Mouse (Mus musculus): Measurements from ENCODE around the gene AA986860. TPM values are rescaled to one million over a fixed set of nuclear protein-coding genes. Genes with fewer than 3 reads are reported as not detected.

Gene AA986860
- polyA plus RNA-seq, 1 experiment from 2014 or later: 1.3 TPM

DNA sequence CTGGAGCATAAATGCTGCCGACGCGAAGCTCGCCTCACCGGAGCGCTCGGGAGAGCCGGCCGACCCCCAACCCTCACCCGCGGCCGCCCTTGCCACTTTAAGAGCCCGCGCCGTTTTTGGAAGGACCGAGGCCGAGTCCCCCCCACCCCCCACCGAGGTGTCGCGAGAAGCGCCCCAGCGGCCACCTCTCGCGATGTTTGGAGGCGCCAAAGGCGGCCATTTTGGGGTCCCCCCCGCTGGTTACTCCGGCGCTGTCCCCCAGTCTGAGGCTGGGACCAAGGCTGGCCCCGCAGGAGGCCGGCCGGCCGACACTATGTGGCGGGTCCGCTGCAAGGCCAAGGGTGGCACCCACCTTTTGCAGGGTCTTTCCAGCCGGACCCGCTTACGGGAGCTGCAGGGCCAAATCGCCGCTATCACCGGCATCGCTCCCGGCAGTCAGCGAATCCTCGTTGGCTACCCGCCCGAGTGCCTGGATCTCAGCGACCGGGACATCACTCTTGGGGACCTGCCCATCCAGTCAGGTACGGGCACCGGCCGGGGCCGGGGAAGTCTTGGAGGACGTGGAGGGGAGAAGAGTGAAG lies 14.4 kb upstream of the AA986860 start, which contains the start of gene Yod1:
Gene Yod1, plus strand, starts transcription at position 37 of the 581 bp plus-strand sequence.
- peak within 1 kb of the TSS; percentile 87 for H3K27ac ChIP-seq
- H3K4me1 ChIP-seq: peaks cover 17% of the 10 kb centered on the region
- peak within 1 kb of the TSS; percentile 98 for H3K4me2 ChIP-seq (replicated peaks)
- H3K4me3 ChIP-seq: peak within 1 kb of the TSS; percentile 89
- peak; percentile 74 for ATAC-seq (ENCODE audit: low FRiP score)
- H3K9ac ChIP-seq: peak within 1 kb of the TSS; percentile 92
- 0% methylated on average over 54 of the region's 54 CpGs for WGBS
- H3K9me3 ChIP-seq (replicated peaks): no peaks in the 10 kb centered on the region
- H3K27me3 ChIP-seq: no peaks in the 10 kb centered on the region
- H3K36me3 ChIP-seq: peaks cover 7% of the 10 kb centered on the region; the same call in 1 of the 2 replicates

DNA sequence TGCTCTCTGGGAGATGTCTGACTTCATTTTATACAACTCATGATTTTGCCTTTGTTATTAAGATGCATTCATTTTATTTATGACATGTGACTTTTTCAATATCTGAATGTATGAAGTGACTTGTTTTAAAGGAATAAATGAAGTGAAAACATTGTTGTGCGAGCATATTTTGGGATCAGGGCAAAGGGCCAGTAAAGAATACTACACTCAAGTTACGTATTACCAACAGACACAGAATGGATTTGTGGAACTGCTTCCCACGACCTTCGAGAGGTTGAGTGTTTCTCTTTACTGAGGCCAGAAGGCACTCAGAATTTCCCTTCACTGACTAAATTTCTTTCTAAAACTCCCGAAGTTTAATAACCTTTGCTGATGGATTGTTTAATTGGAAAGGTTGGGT lies 7.6 kb upstream of the AA986860 start:
- Histone ChIP-seq H3K4me2 (replicated peaks) (no peak overlapping the region), H3K36me3 (peaks cover 6% of the 10 kb centered on the region; the same call in 1 of the 2 replicates), H3K4me1 (peaks cover 3% of the 10 kb centered on the region; the same call in 1 of the 2 replicates), H3K27ac (no peak overlapping the region), H3K9me3 (replicated peaks) (no peaks in the 10 kb centered on the region), H3K9ac (no peak overlapping the region), H3K27me3 (no peaks in the 10 kb centered on the region), H3K4me3 (no peak overlapping the region)
- 96% methylated on average over 5 of the region's 5 CpGs for WGBS
- ATAC-seq (ENCODE audit: low FRiP score): no peak

DNA sequence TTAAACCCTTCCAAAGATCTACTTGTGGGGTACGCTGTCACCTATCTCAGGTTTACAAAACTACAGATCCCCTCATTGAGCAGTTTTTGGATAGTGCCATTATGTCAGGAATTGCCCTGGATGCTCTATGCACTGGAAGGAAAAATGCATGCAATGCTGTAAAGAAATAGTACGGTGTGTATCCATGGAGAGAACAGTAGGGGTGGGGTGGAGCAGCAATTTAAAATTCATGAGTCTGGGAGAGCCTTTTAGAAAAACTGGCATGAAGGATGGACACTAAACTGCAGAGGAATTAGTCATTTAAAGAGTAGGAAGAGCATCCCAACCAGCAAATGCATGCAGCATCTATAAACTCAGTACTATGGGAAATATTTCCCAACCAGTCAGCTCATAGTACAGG lies 5.4 kb upstream of the AA986860 start:
- Histone ChIP-seq H3K4me3 (no peak overlapping the region), H3K9ac (no peak overlapping the region), H3K36me3 (no peaks in the 10 kb centered on the region), H3K4me1 (no peaks in the 10 kb centered on the region), H3K4me2 (replicated peaks) (no peak overlapping the region), H3K9me3 (replicated peaks) (no peaks in the 10 kb centered on the region), H3K27ac (no peak overlapping the region), H3K27me3 (no peaks in the 10 kb centered on the region)
- no peak for ATAC-seq (ENCODE audit: low FRiP score)
- 68% methylated on average over 2 of the region's 2 CpGs for WGBS

DNA sequence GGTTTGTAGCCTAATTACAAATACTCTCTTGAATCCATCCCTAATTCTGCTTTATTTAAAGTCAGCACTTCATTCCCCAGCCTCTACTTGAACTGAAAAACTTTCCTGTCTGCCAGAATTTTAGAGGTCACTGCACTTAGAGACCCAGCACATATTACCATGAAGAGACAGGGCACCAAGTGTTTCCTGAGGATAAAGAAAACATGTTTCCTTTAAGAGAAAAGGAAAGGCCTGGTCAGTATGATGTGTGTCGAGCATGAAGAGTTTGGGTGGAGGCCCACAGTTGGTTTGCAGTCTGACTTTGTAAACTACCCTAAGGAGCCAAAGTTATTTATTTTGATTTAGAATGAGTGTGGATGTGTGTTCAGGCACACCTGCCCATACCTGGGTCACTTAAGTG lies 3.7 kb upstream of the AA986860 start:
- no peak overlapping the region for H3K9ac ChIP-seq
- H3K4me2 ChIP-seq (replicated peaks): no peak overlapping the region
- H3K4me1 ChIP-seq: peaks cover 4% of the 10 kb centered on the region
- H3K9me3 ChIP-seq (replicated peaks): no peaks in the 10 kb centered on the region
- H3K27ac ChIP-seq: no peak overlapping the region
- H3K36me3 ChIP-seq: no peaks in the 10 kb centered on the region
- WGBS: 78% methylated on average over 1 of the region's 1 CpGs
- no peaks in the 10 kb centered on the region for H3K27me3 ChIP-seq
- H3K4me3 ChIP-seq: no peak overlapping the region
- no peak for ATAC-seq (ENCODE audit: low FRiP score)

DNA sequence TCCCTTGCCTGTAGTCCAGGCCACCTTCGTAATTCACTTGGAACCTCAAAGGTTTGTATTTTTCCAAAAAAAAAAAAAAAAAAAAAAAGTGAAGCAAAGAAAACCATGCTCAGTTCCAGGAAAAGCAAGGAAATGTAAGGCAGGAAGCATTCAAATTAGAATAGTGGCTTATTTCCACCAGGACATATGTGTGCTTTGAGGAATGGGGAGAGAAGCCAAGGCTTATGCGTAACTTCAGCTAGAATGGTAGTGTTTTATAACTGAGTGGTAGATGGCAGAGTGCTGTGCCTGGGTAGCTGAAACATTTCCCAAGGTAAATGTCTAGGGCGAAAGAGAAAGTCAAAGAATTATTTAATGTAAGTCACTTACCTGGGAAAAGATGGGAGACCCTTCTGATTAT lies 3.1 kb upstream of the AA986860 start:
- Histone ChIP-seq H3K27ac (no peak overlapping the region), H3K4me2 (replicated peaks) (no peak overlapping the region), H3K4me1 (peaks cover 4% of the 10 kb centered on the region), H3K4me3 (no peak overlapping the region), H3K27me3 (no peaks in the 10 kb centered on the region), H3K36me3 (no peaks in the 10 kb centered on the region), H3K9me3 (replicated peaks) (no peaks in the 10 kb centered on the region), H3K9ac (no peak overlapping the region)
- ATAC-seq (ENCODE audit: low FRiP score): no peak
- 92% methylated on average over 3 of the region's 3 CpGs for WGBS

DNA sequence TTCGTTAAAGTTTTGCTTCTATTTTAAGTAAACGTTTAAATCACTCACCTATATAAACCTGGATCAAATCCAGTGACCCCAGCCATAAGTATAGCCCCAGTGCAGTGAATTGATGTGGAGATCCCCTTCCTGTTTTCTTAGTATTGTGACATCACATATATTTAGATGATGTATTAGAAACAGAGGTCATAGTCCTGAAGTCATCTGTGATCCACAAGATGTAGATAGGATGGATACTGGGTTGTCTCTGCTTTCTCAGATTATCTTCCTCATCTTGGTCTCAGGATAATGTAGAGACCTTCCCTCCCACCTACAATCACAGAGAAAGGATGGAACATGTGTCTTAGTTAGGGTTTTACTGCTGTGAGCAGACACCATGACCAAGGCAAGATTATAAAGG lies 2.6 kb upstream of the AA986860 start, which contains the start of gene Pfkfb2:
Gene Pfkfb2, minus strand, starts transcription at position 101 of the 400 bp plus-strand sequence.
- no peak within 1 kb of the TSS for H3K4me3 ChIP-seq
- no peak within 1 kb of the TSS for H3K27ac ChIP-seq
- 84% methylated on average over 2 of the region's 2 CpGs for WGBS
- ATAC-seq (ENCODE audit: low FRiP score): no peak
- no peaks in the 10 kb centered on the region for H3K9me3 ChIP-seq (replicated peaks)
- no peaks in the 10 kb centered on the region for H3K27me3 ChIP-seq
- H3K4me2 ChIP-seq (replicated peaks): no peak within 1 kb of the TSS
- H3K36me3 ChIP-seq: no peaks in the 10 kb centered on the region
- H3K9ac ChIP-seq: no peak within 1 kb of the TSS
- peaks cover 4% of the 10 kb centered on the region for H3K4me1 ChIP-seq

DNA sequence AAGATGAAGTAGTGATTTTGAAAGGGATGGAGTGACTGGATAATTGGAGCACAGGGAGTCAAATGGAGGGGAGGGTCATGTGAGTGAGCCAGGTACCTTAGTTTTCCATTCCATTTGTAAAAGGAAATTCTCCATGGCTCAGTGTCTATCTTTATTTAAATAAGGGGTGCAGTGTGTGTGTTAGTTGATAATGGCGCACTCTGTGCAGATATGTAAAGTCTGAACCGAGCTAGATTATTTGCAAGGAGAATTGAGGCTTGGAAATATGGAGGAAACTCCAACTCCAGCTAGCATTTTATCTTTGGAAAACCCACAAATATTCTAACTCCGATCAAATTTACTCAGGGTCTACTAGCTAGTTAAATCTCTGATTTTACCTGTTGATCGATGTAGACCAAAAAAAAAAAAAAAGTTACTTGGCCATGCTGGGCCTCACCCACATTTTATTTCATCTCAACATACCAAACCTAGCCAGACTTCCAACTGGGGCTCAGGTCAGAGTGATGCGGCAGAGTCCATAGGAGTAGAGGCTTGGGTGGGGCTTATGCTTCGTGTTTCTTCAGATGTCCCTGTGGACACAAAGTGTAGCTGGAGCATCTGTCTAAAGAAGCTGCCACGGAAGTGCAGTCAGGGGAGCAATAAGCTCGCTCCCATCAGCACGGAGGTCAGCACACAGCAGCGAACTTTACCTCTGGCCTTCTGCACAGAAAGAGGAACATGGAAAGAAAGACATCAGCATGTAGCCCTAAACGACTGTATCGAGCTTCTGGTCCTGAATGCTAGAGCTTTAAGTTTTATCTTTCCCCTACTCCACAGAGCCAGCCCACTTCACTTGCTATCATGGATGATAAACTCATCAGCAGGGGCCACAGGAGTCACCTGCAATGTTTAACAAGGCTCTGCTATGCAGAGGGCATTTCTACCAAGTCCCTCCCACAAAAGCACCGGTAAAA lies 1.2 kb downstream of the AA986860 start:
- 87% methylated on average over 13 of the region's 13 CpGs for WGBS
- Histone ChIP-seq H3K27me3 (peaks cover 5% of the 10 kb centered on the region; the same call in 1 of the 2 replicates), H3K4me1 (peaks cover 4% of the 10 kb centered on the region), H3K9me3 (replicated peaks) (no peaks in the 10 kb centered on the region), H3K36me3 (no peaks in the 10 kb centered on the region), H3K27ac (no peak overlapping the region), H3K4me3 (no peak overlapping the region), H3K9ac (no peak overlapping the region), H3K4me2 (replicated peaks) (no peak overlapping the region)
- no peak for ATAC-seq (ENCODE audit: low FRiP score)

DNA sequence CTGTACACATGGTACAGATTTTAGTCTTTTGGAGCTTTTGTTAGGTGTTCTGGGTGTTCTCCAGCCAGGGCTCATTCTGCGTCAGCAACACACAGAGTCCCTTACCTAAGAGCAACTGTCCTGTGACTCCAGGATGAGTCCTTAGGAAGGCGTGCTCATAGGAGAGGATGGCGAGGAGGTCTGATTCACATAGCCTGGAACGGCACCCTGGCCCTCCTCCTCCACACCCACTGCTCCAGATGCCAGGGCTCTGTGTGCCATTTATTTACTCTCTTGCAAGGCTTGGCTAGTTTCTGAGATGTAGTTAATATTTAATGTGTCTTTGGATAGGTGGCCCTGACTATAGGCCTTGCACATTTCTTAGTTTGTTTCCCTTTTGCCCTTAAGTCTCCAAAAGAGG lies 1.9 kb downstream of the AA986860 start:
- Histone ChIP-seq H3K27ac (no peak overlapping the region), H3K4me1 (peaks cover 4% of the 10 kb centered on the region), H3K4me3 (no peak overlapping the region), H3K36me3 (no peaks in the 10 kb centered on the region), H3K27me3 (peaks cover 5% of the 10 kb centered on the region; the same call in 1 of the 2 replicates), H3K4me2 (replicated peaks) (no peak overlapping the region), H3K9ac (no peak overlapping the region), H3K9me3 (replicated peaks) (no peaks in the 10 kb centered on the region)
- WGBS: 87% methylated on average over 4 of the region's 4 CpGs
- ATAC-seq (ENCODE audit: low FRiP score): no peak

DNA sequence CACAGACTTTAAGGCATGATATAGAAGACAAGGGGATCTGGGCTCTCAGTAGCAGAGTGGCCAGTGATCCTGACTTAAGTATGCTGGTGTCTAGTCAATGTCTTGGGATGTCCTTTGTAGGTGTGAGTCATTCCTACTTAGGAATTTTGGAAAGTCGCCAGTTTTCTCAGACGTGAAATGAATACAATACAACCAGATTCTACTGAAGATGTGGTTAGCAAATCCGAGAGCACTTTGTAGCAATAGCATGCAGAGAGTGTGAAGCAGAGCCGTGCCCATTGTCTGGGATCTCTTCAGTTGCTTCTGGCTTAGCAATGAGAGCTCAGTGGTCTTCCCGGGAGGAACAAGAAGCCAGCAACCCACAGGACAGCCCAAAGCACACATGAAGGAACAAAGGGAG lies 2.7 kb downstream of the AA986860 start:
- H3K27me3 ChIP-seq: peaks cover 5% of the 10 kb centered on the region; the same call in 1 of the 2 replicates
- H3K4me3 ChIP-seq: no peak overlapping the region
- no peaks in the 10 kb centered on the region for H3K9me3 ChIP-seq (replicated peaks)
- WGBS: 66% methylated on average over 5 of the region's 5 CpGs
- H3K9ac ChIP-seq: no peak overlapping the region
- H3K36me3 ChIP-seq: no peaks in the 10 kb centered on the region
- ATAC-seq (ENCODE audit: low FRiP score): no peak
- no peak overlapping the region for H3K4me2 ChIP-seq (replicated peaks)
- peaks cover 4% of the 10 kb centered on the region for H3K4me1 ChIP-seq
- H3K27ac ChIP-seq: no peak overlapping the region

DNA sequence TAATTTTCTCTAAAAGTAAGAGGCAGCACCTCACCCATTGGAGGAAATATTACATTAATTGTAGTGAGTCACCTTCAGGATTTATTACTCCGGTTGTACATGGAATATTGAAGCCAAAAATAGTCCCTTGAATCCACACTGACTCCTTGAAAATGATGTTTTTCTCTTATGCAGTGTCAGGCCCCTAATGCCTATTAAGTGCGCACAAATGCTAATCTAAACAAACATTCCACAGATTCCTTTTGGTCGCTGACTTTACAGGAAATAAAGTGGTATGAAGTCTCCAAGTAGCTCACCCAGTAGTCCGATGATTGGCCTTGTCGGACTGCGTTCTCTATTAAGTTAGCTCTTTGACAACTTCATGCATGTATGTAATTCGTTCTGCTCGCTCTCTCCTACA lies 3.1 kb downstream of the AA986860 start:
- H3K9ac ChIP-seq: no peak overlapping the region
- peaks cover 4% of the 10 kb centered on the region for H3K4me1 ChIP-seq
- no peak overlapping the region for H3K27ac ChIP-seq
- H3K4me2 ChIP-seq (replicated peaks): no peak overlapping the region
- no peaks in the 10 kb centered on the region for H3K36me3 ChIP-seq
- H3K9me3 ChIP-seq (replicated peaks): no peaks in the 10 kb centered on the region
- no peak overlapping the region for H3K4me3 ChIP-seq
- 82% methylated on average over 8 of the region's 8 CpGs for WGBS
- no peak for ATAC-seq (ENCODE audit: low FRiP score)
- H3K27me3 ChIP-seq: peaks cover 5% of the 10 kb centered on the region; the same call in 1 of the 2 replicates

DNA sequence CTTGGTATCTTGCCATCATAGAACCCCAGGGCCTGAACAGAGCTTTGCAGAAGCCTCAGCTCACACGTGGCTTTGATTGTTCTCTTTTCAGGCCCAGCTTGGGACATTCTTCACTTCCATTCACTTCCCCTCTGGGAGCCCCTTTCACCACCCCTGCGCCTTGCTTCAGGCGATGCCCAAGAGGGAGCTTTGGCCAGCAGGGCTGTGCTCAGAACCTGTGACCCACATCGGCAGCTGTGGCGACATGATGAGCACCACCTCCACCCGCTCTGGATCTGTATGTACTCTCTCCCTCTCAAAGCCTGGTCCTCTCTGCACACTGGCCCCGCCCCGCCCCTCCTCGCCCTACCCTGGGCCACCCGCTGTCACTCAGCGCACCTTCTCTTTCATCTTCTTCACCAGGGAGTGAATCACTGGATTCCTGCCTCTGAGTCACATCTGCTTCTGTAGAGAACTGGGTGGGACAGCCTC lies 5.7 kb downstream of the AA986860 start:
- H3K27me3 ChIP-seq: peaks cover 5% of the 10 kb centered on the region; the same call in 1 of the 2 replicates
- 21% methylated on average over 11 of the region's 11 CpGs for WGBS
- H3K4me2 ChIP-seq (replicated peaks): no peak overlapping the region
- H3K9me3 ChIP-seq (replicated peaks): no peaks in the 10 kb centered on the region
- no peak overlapping the region for H3K9ac ChIP-seq
- ATAC-seq (ENCODE audit: low FRiP score): no peak
- no peaks in the 10 kb centered on the region; the same call in 1 of the 2 replicates for H3K4me1 ChIP-seq
- no peak overlapping the region for H3K4me3 ChIP-seq
- no peak overlapping the region for H3K27ac ChIP-seq
- H3K36me3 ChIP-seq: no peaks in the 10 kb centered on the region

DNA sequence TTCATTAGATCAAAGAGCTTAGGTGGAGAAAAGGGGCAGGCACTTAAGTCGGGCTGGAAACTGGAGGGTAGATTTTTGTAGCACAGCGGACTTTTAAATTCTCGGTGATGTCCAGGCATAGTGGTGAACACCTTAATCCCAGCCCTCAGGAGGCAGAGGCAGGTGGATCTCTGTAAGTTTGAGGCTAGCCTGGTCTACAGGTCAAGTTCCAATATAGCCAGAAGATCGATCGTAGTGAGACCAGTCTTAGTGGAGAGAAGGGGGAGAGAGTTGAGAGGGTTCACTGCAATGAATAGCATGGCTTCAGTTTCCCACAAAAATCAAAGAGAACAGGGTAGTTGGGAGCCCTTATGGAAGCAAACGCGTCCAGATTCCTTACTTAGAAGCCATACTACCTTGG lies 6.1 kb downstream of the AA986860 start:
- Histone ChIP-seq H3K4me2 (replicated peaks) (no peak overlapping the region), H3K9ac (no peak overlapping the region), H3K27ac (no peak overlapping the region), H3K4me3 (no peak overlapping the region), H3K36me3 (no peaks in the 10 kb centered on the region), H3K9me3 (replicated peaks) (no peaks in the 10 kb centered on the region), H3K4me1 (no peaks in the 10 kb centered on the region; the same call in 1 of the 2 replicates), H3K27me3 (peaks cover 5% of the 10 kb centered on the region; the same call in 1 of the 2 replicates)
- WGBS: 92% methylated on average over 7 of the region's 7 CpGs
- no peak for ATAC-seq (ENCODE audit: low FRiP score)

Data from hindbrain, embryonic 12.5 days (tissue).